Mouse (Mus musculus) cortical plate, adult 2 months (tissue): ENCODE measurements around the gene Obp2b.

Experiments used
- CTCF ChIP-seq: fragments of 200-500 bp; IDR thresholded peaks from 2 replicates; pipeline ENCODE4 v1.5.1; 2011; ENCODE audit warnings: mild to moderate bottlenecking, control low read depth, low read length; ENCODE audit not compliant: insufficient read depth; ENCODE audit errors: extremely low read depth
- POLR2A ChIP-seq: fragments of 200-500 bp; IDR thresholded peaks from 2 replicates; pipeline ENCODE4 v1.6.1; 2011; ENCODE audit warnings: mild to moderate bottlenecking, low read length, control low read depth; ENCODE audit not compliant: insufficient read depth; ENCODE audit errors: extremely low read depth

DNA sequence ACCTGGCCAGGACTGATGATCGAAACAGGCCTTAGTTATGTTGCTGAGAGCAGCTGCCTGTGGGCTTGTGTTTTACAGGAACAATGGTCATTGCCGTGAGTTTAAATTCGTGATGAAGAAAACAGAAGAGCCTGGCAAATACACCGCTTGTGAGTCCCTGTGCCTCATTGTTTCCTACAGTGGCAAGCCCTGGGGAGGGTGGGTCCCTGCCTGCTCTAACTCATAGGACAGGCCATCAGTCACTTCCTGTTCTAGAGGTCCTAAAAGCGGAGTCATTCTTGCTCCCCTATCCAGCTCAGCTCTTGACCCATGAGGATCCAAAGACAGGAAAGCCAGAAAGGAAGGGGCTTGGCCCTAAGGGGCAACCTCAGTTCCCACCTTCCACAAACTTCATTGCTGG is 35.8 kb upstream of the Obp2b start:
- TF ChIP-seq POLR2A (no peak), CTCF (no peak)
